Mouse (Mus musculus): Measurements from ENCODE around the gene Zfp746. TPM values are rescaled to one million over a fixed set of nuclear protein-coding genes. Genes with fewer than 3 reads are reported as not detected.
"Not testable (repeated sequence)": the region's sequence is repeated elsewhere in the genome, so short reads cannot be mapped to it uniquely, and the experiment has no call there.

The Zfp746 gene
- polyA plus RNA-seq (2015; fragmentation: Nextera tagmentation; extraction: Ambion mirVana): 5.8 and 6.0 TPM in 2 replicates

GRCm38 (mm10) chr6:48086471-48086878 is at the start of gene Zfp746:
Zfp746 (minus strand) TSS chr6:48086593.
- Histone ChIP-seq H3K27ac (ENCODE audit: low read length) (peak within 1 kb of the TSS; percentile 91), H3K36me3 (ENCODE audit: control insufficient read depth, insufficient read depth, low read length) (peaks cover 7% of the 10 kb centered on the region; the same call in 1 of the 2 replicates), H3K4me1 (ENCODE audit: control insufficient read depth, insufficient read depth, low read length) (peaks cover 9% of the 10 kb centered on the region), H3K4me3 (replicated peaks; ENCODE audit: low read length) (peak within 1 kb of the TSS; percentile 64), H3K27me3 (ENCODE audit: control insufficient read depth, insufficient read depth, low read length) (no peaks in the 10 kb centered on the region), H3K4me2 (ENCODE audit: low read depth, low read length) (peak within 1 kb of the TSS; percentile 94), H3K9ac (ENCODE audit: low read length) (peak within 1 kb of the TSS; percentile 97), H3K9me3 (replicated peaks; ENCODE audit: control insufficient read depth, low read length) (no peaks in the 10 kb centered on the region)
- WGBS: under 1% methylated on average over 52 of the region's 53 CpGs
- ATAC-seq (ENCODE audit: insufficient read depth, low FRiP score): peak; percentile 90

GRCm38 (mm10) chr6:48121092-48121491 is 34.7 kb upstream of the Zfp746 start:
- H3K27me3 ChIP-seq (ENCODE audit: control insufficient read depth, insufficient read depth, low read length); H3K4me1 ChIP-seq (ENCODE audit: control insufficient read depth, insufficient read depth, low read length); H3K27ac ChIP-seq (ENCODE audit: low read length); H3K9me3 ChIP-seq (replicated peaks; ENCODE audit: control insufficient read depth, low read length); H3K4me3 ChIP-seq (replicated peaks; ENCODE audit: low read length); H3K9ac ChIP-seq (ENCODE audit: low read length); H3K36me3 ChIP-seq (ENCODE audit: control insufficient read depth, insufficient read depth, low read length); H3K4me2 ChIP-seq (ENCODE audit: low read depth, low read length): not testable (repeated sequence)
- 74% methylated on average over 4 of the region's 4 CpGs for WGBS
- ATAC-seq (ENCODE audit: insufficient read depth, low FRiP score): peak; percentile 81

GRCm38 (mm10) chr6:48116036-48116435 is 29.6 kb upstream of the Zfp746 start:
- H3K4me2 ChIP-seq (ENCODE audit: low read depth, low read length): no peak overlapping the region
- H3K27ac ChIP-seq (ENCODE audit: low read length): no peak overlapping the region
- 52% methylated on average over 3 of the region's 3 CpGs for WGBS
- ATAC-seq (ENCODE audit: insufficient read depth, low FRiP score): no peak
- H3K4me1 ChIP-seq (ENCODE audit: control insufficient read depth, insufficient read depth, low read length): no peaks in the 10 kb centered on the region
- no peak overlapping the region for H3K9ac ChIP-seq (ENCODE audit: low read length)
- no peaks in the 10 kb centered on the region for H3K27me3 ChIP-seq (ENCODE audit: control insufficient read depth, insufficient read depth, low read length)
- H3K9me3 ChIP-seq (replicated peaks; ENCODE audit: control insufficient read depth, low read length): no peaks in the 10 kb centered on the region
- H3K36me3 ChIP-seq (ENCODE audit: control insufficient read depth, insufficient read depth, low read length): no peaks in the 10 kb centered on the region
- no peak overlapping the region for H3K4me3 ChIP-seq (replicated peaks; ENCODE audit: low read length)

GRCm38 (mm10) chr6:48086957-48087715 is 743 bp upstream of the Zfp746 start:
- H3K4me1 ChIP-seq (ENCODE audit: control insufficient read depth, insufficient read depth, low read length): peaks cover 9% of the 10 kb centered on the region
- ATAC-seq (ENCODE audit: insufficient read depth, low FRiP score): no peak
- H3K27me3 ChIP-seq (ENCODE audit: control insufficient read depth, insufficient read depth, low read length): no peaks in the 10 kb centered on the region
- H3K9ac ChIP-seq (ENCODE audit: low read length): no peak overlapping the region
- WGBS: 38% methylated on average over 14 of the region's 14 CpGs
- H3K4me3 ChIP-seq (replicated peaks; ENCODE audit: low read length): peak overlapping the region; percentile 64
- no peaks in the 10 kb centered on the region for H3K9me3 ChIP-seq (replicated peaks; ENCODE audit: control insufficient read depth, low read length)
- peaks cover under 1% of the 10 kb centered on the region; the same call in 1 of the 2 replicates for H3K36me3 ChIP-seq (ENCODE audit: control insufficient read depth, insufficient read depth, low read length)
- peak overlapping the region; percentile 94 for H3K4me2 ChIP-seq (ENCODE audit: low read depth, low read length)
- no peak overlapping the region for H3K27ac ChIP-seq (ENCODE audit: low read length)

GRCm38 (mm10) chr6:48085521-48086404 is 630 bp downstream of the Zfp746 start:
- ATAC-seq (ENCODE audit: insufficient read depth, low FRiP score): peak; percentile 88
- 1% methylated on average over 69 of the region's 72 CpGs for WGBS
- no peaks in the 10 kb centered on the region for H3K9me3 ChIP-seq (replicated peaks; ENCODE audit: control insufficient read depth, low read length)
- peaks cover 9% of the 10 kb centered on the region for H3K4me1 ChIP-seq (ENCODE audit: control insufficient read depth, insufficient read depth, low read length)
- peak overlapping the region; percentile 64 for H3K4me3 ChIP-seq (replicated peaks; ENCODE audit: low read length)
- no peaks in the 10 kb centered on the region for H3K27me3 ChIP-seq (ENCODE audit: control insufficient read depth, insufficient read depth, low read length)
- H3K36me3 ChIP-seq (ENCODE audit: control insufficient read depth, insufficient read depth, low read length): peaks cover 14% of the 10 kb centered on the region
- peak overlapping the region; percentile 94 for H3K4me2 ChIP-seq (ENCODE audit: low read depth, low read length)
- peak overlapping the region; percentile 91 for H3K27ac ChIP-seq (ENCODE audit: low read length)
- H3K9ac ChIP-seq (ENCODE audit: low read length): peak overlapping the region; percentile 97

- no peak overlapping the region for H3K9ac ChIP-seq (ENCODE audit: low read length)
Measured at GRCm38 (mm10) chr6:48083733-48084191, 2.6 kb downstream of the Zfp746 start.

GRCm38 (mm10) chr6:48081952-48082351 is 4.4 kb downstream of the Zfp746 start:
- H3K27me3 ChIP-seq (ENCODE audit: control insufficient read depth, insufficient read depth, low read length): no peaks in the 10 kb centered on the region
- H3K4me1 ChIP-seq (ENCODE audit: control insufficient read depth, insufficient read depth, low read length): peaks cover 9% of the 10 kb centered on the region
- no peak overlapping the region for H3K4me3 ChIP-seq (replicated peaks; ENCODE audit: low read length)
- 99% methylated on average over 3 of the region's 3 CpGs for WGBS
- H3K4me2 ChIP-seq (ENCODE audit: low read depth, low read length): no peak overlapping the region
- peaks cover 26% of the 10 kb centered on the region for H3K36me3 ChIP-seq (ENCODE audit: control insufficient read depth, insufficient read depth, low read length)
- no peak overlapping the region for H3K27ac ChIP-seq (ENCODE audit: low read length)
- no peaks in the 10 kb centered on the region for H3K9me3 ChIP-seq (replicated peaks; ENCODE audit: control insufficient read depth, low read length)
- H3K9ac ChIP-seq (ENCODE audit: low read length): no peak overlapping the region
- no peak for ATAC-seq (ENCODE audit: insufficient read depth, low FRiP score)

More at GRCm38 (mm10) chr6:48083733-48084191, 2.6 kb downstream of the Zfp746 start:
- no peak for ATAC-seq (ENCODE audit: insufficient read depth, low FRiP score)
- Histone ChIP-seq H3K27ac (ENCODE audit: low read length) (no peak overlapping the region), H3K27me3 (ENCODE audit: control insufficient read depth, insufficient read depth, low read length) (no peaks in the 10 kb centered on the region), H3K9me3 (replicated peaks; ENCODE audit: control insufficient read depth, low read length) (no peaks in the 10 kb centered on the region), H3K4me1 (ENCODE audit: control insufficient read depth, insufficient read depth, low read length) (peaks cover 9% of the 10 kb centered on the region), H3K36me3 (ENCODE audit: control insufficient read depth, insufficient read depth, low read length) (peaks cover 23% of the 10 kb centered on the region), H3K4me3 (replicated peaks; ENCODE audit: low read length) (no peak overlapping the region), H3K4me2 (ENCODE audit: low read depth, low read length) (no peak overlapping the region)
- WGBS: 80% methylated on average over 6 of the region's 6 CpGs

GRCm38 (mm10) chr6:48081021-48081420 is 5.4 kb downstream of the Zfp746 start:
- Histone ChIP-seq H3K27ac (ENCODE audit: low read length) (no peak overlapping the region), H3K9ac (ENCODE audit: low read length) (no peak overlapping the region), H3K4me3 (replicated peaks; ENCODE audit: low read length) (no peak overlapping the region), H3K4me2 (ENCODE audit: low read depth, low read length) (no peak overlapping the region), H3K4me1 (ENCODE audit: control insufficient read depth, insufficient read depth, low read length) (peaks cover 9% of the 10 kb centered on the region), H3K27me3 (ENCODE audit: control insufficient read depth, insufficient read depth, low read length) (no peaks in the 10 kb centered on the region), H3K36me3 (ENCODE audit: control insufficient read depth, insufficient read depth, low read length) (peaks cover 26% of the 10 kb centered on the region), H3K9me3 (replicated peaks; ENCODE audit: control insufficient read depth, low read length) (no peaks in the 10 kb centered on the region)
- WGBS: 93% methylated on average over 5 of the region's 5 CpGs
- no peak for ATAC-seq (ENCODE audit: insufficient read depth, low FRiP score)

GRCm38 (mm10) chr6:48073316-48073715 is 13.1 kb downstream of the Zfp746 start:
- Histone ChIP-seq H3K27me3 (ENCODE audit: control insufficient read depth, insufficient read depth, low read length) (no peaks in the 10 kb centered on the region), H3K27ac (ENCODE audit: low read length) (no peak overlapping the region), H3K36me3 (ENCODE audit: control insufficient read depth, insufficient read depth, low read length) (peaks cover 9% of the 10 kb centered on the region; the same call in 1 of the 2 replicates), H3K4me3 (replicated peaks; ENCODE audit: low read length) (no peak overlapping the region), H3K4me2 (ENCODE audit: low read depth, low read length) (no peak overlapping the region), H3K4me1 (ENCODE audit: control insufficient read depth, insufficient read depth, low read length) (no peaks in the 10 kb centered on the region), H3K9me3 (replicated peaks; ENCODE audit: control insufficient read depth, low read length) (no peaks in the 10 kb centered on the region), H3K9ac (ENCODE audit: low read length) (no peak overlapping the region)
- ATAC-seq (ENCODE audit: insufficient read depth, low FRiP score): no peak
- 61% methylated on average over 5 of the region's 5 CpGs for WGBS

Measured in stomach, embryonic 16.5 days (tissue).